Mouse (Mus musculus) right cerebral cortex, adult 18-20 months (tissue): ENCODE data around the gene Zdhhc17.

ENCODE experiments used
- DNase-seq: peaks from one replicate; pipeline ENCODE4 v3.0.0; 2022; ENCODE audit warnings: mixed read lengths

Zdhhc17 gene

GRCm38 (mm10) chr10:111004220-111004619 is 5.7 kb downstream of the Zdhhc17 start:
- no peak for DNase-seq

- no peak for DNase-seq
Measured at GRCm38 (mm10) chr10:110999201-110999600, 10.7 kb downstream of the Zdhhc17 start.

GRCm38 (mm10) chr10:110997180-110997579 is 12.8 kb downstream of the Zdhhc17 start:
- DNase-seq, result no peak

GRCm38 (mm10) chr10:110994761-110995160 is 15.2 kb downstream of the Zdhhc17 start:
- no peak for DNase-seq

GRCm38 (mm10) chr10:110993249-110993648 is 16.7 kb downstream of the Zdhhc17 start:
- no peak for DNase-seq

- DNase-seq, result peak; percentile 33
Measured at GRCm38 (mm10) chr10:110992047-110992431, 17.9 kb downstream of the Zdhhc17 start.

- DNase-seq, result no peak
Measured at GRCm38 (mm10) chr10:110991307-110992046, 18.5 kb downstream of the Zdhhc17 start.

GRCm38 (mm10) chr10:110989729-110990128 is 20.2 kb downstream of the Zdhhc17 start:
- DNase-seq, result no peak

- no peak for DNase-seq
Measured at GRCm38 (mm10) chr10:110986682-110987081, 23.3 kb downstream of the Zdhhc17 start.

- no peak for DNase-seq
Measured at GRCm38 (mm10) chr10:110982771-110983170, 27.2 kb downstream of the Zdhhc17 start.

- no peak for DNase-seq
Measured at GRCm38 (mm10) chr10:110980441-110980840, 29.5 kb downstream of the Zdhhc17 start.

GRCm38 (mm10) chr10:110979431-110979830 is 30.5 kb downstream of the Zdhhc17 start:
- DNase-seq, result no peak

- no peak for DNase-seq
Measured at GRCm38 (mm10) chr10:110977379-110977778, 32.6 kb downstream of the Zdhhc17 start.

GRCm38 (mm10) chr10:110976046-110976445 is 33.9 kb downstream of the Zdhhc17 start:
- DNase-seq, result peak; percentile 24

GRCm38 (mm10) chr10:110974885-110975284 is 35.1 kb downstream of the Zdhhc17 start:
- DNase-seq, result no peak

GRCm38 (mm10) chr10:110974463-110974862 is 35.5 kb downstream of the Zdhhc17 start:
- peak; percentile 73 for DNase-seq

GRCm38 (mm10) chr10:110971998-110972397 is 37.9 kb downstream of the Zdhhc17 start:
- DNase-seq, result no peak

GRCm38 (mm10) chr10:110971483-110971882 is 38.5 kb downstream of the Zdhhc17 start:
- no peak for DNase-seq

GRCm38 (mm10) chr10:110971044-110971443 is 38.9 kb downstream of the Zdhhc17 start:
- DNase-seq, result no peak

- no peak for DNase-seq
Measured at GRCm38 (mm10) chr10:110962172-110962571, 47.8 kb downstream of the Zdhhc17 start.

- no peak for DNase-seq
Measured at GRCm38 (mm10) chr10:110960841-110961240, 49.1 kb downstream of the Zdhhc17 start.

- peak; percentile 60 for DNase-seq
Measured at GRCm38 (mm10) chr10:110959781-110960180, 50.2 kb downstream of the Zdhhc17 start.

- no peak for DNase-seq
Measured at GRCm38 (mm10) chr10:110958879-110959278, 51.1 kb downstream of the Zdhhc17 start.

GRCm38 (mm10) chr10:110952937-110953451 is 56.9 kb downstream of the Zdhhc17 start:
- peak; percentile 65 for DNase-seq

GRCm38 (mm10) chr10:110952271-110952670 is 57.7 kb downstream of the Zdhhc17 start:
- no peak for DNase-seq
